Mouse (Mus musculus): ENCODE data around the gene Mark4. TPM values are rescaled to one million over a fixed set of nuclear protein-coding genes. Genes with fewer than 3 reads are reported as not detected.

Gene Mark4
- polyA plus RNA-seq, 1 experiment from 2014 or later = 13.3 TPM

GRCm38 (mm10) chr7:19464367-19465307 is 6.0 kb upstream of the Mark4 start:
- Histone ChIP-seq H3K4me2 (replicated peaks; ENCODE audit: low read depth, low read length) (no peak overlapping the region), H3K4me1 (replicated peaks; ENCODE audit: control insufficient read depth, insufficient read depth, low read length) (no peaks in the 10 kb centered on the region), H3K27ac (ENCODE audit: low read depth, low read length) (no peak overlapping the region), H3K9me3 (ENCODE audit: control insufficient read depth, low read length) (no peaks in the 10 kb centered on the region), H3K9ac (ENCODE audit: low read depth, low read length) (no peak overlapping the region), H3K4me3 (ENCODE audit: low read depth, low read length) (0 out of 2 replicates have a peak overlapping the region, but pooled peaks have one; percentile 4), H3K36me3 (ENCODE audit: control insufficient read depth, insufficient read depth, low read length) (no peaks in the 10 kb centered on the region), H3K27me3 (ENCODE audit: control insufficient read depth, insufficient read depth, low read length) (peaks cover 18% of the 10 kb centered on the region)
- 11% methylated on average over 21 of the region's 22 CpGs for WGBS
- no peak for DNase-seq (ENCODE audit: low spot score)
- ATAC-seq (ENCODE audit: low FRiP score) = no peak

- no peaks in the 10 kb centered on the region for H3K4me1 ChIP-seq (replicated peaks; ENCODE audit: control insufficient read depth, insufficient read depth, low read length)
- no peak within 1 kb of the TSS for H3K4me2 ChIP-seq (replicated peaks; ENCODE audit: low read depth, low read length)
- no peaks in the 10 kb centered on the region for H3K9me3 ChIP-seq (ENCODE audit: control insufficient read depth, low read length)
- no peak within 1 kb of the TSS for H3K4me3 ChIP-seq (ENCODE audit: low read depth, low read length)
- peaks cover 9% of the 10 kb centered on the region; the same call in 1 of the 2 replicates for H3K27me3 ChIP-seq (ENCODE audit: control insufficient read depth, insufficient read depth, low read length)
- no peak for ATAC-seq (ENCODE audit: low FRiP score)
- H3K27ac ChIP-seq (ENCODE audit: low read depth, low read length) = no peak within 1 kb of the TSS
- WGBS = 18% methylated on average over 6 of the region's 6 CpGs
- H3K9ac ChIP-seq (ENCODE audit: low read depth, low read length) = no peak within 1 kb of the TSS
- no peak for DNase-seq (ENCODE audit: low spot score)
- no peaks in the 10 kb centered on the region for H3K36me3 ChIP-seq (ENCODE audit: control insufficient read depth, insufficient read depth, low read length)
These were observed 4.3 kb upstream of the Mark4 start, which contains the start of gene Exoc3l2 for GRCm38 (mm10) chr7:19462884-19463381. TSS of gene Exoc3l2 (plus strand) at chr7:19463331.

GRCm38 (mm10) chr7:19462443-19462842 is 3.8 kb upstream of the Mark4 start:
- peaks cover 9% of the 10 kb centered on the region; the same call in 1 of the 2 replicates for H3K27me3 ChIP-seq (ENCODE audit: control insufficient read depth, insufficient read depth, low read length)
- 65% methylated on average over 4 of the region's 4 CpGs for WGBS
- no peak for ATAC-seq (ENCODE audit: low FRiP score)

DNA sequence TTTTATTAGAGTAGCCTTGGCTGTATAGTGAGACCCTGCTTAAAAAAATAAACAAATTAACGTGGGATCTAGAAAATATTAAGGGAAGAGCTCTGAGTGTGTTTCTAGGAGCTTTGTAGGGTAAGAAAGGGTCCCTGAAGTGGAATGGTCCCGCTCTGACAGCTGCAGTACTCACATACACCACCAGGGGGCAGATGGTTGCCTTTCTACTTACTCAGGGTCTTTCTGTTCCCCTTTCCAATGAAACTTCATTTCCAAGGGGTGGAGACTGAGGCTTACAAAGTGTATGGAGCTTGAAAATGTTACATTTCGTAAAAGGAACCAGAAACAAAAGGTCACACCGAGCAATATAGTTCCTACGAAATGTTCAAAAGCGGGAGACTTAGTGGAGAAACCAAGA is 2.9 kb upstream of the Mark4 start:
- H3K4me1 ChIP-seq (replicated peaks; ENCODE audit: control insufficient read depth, insufficient read depth, low read length) = peaks cover 8% of the 10 kb centered on the region; the same call in 1 of the 2 replicates

More at GRCm38 (mm10) chr7:19462443-19462842, 3.8 kb upstream of the Mark4 start:
- Histone ChIP-seq H3K9me3 (ENCODE audit: control insufficient read depth, low read length) (no peaks in the 10 kb centered on the region), H3K4me2 (replicated peaks; ENCODE audit: low read depth, low read length) (no peak overlapping the region), H3K36me3 (ENCODE audit: control insufficient read depth, insufficient read depth, low read length) (no peaks in the 10 kb centered on the region), H3K4me3 (ENCODE audit: low read depth, low read length) (no peak overlapping the region), H3K4me1 (replicated peaks; ENCODE audit: control insufficient read depth, insufficient read depth, low read length) (no peaks in the 10 kb centered on the region), H3K27ac (ENCODE audit: low read depth, low read length) (no peak overlapping the region), H3K9ac (ENCODE audit: low read depth, low read length) (no peak overlapping the region)
- no peak for DNase-seq (ENCODE audit: low spot score)

GRCm38 (mm10) chr7:19460500-19460899 is 1.9 kb upstream of the Mark4 start:
- 67% methylated on average over 1 of the region's 1 CpGs for WGBS

More for the DNA sequence above, 2.9 kb upstream of the Mark4 start:
- no peaks in the 10 kb centered on the region for H3K9me3 ChIP-seq (ENCODE audit: control insufficient read depth, low read length)
- H3K4me2 ChIP-seq (replicated peaks; ENCODE audit: low read depth, low read length) = no peak overlapping the region
- no peak overlapping the region for H3K4me3 ChIP-seq (ENCODE audit: low read depth, low read length)
- no peak overlapping the region for H3K27ac ChIP-seq (ENCODE audit: low read depth, low read length)
- no peaks in the 10 kb centered on the region for H3K36me3 ChIP-seq (ENCODE audit: control insufficient read depth, insufficient read depth, low read length)
- ATAC-seq (ENCODE audit: low FRiP score) (no peak), DNase-seq (ENCODE audit: low spot score) (peak; percentile 93)
- no peak overlapping the region for H3K9ac ChIP-seq (ENCODE audit: low read depth, low read length)
- 12% methylated on average over 6 of the region's 6 CpGs for WGBS
- peaks cover 9% of the 10 kb centered on the region; the same call in 1 of the 2 replicates for H3K27me3 ChIP-seq (ENCODE audit: control insufficient read depth, insufficient read depth, low read length)

DNA sequence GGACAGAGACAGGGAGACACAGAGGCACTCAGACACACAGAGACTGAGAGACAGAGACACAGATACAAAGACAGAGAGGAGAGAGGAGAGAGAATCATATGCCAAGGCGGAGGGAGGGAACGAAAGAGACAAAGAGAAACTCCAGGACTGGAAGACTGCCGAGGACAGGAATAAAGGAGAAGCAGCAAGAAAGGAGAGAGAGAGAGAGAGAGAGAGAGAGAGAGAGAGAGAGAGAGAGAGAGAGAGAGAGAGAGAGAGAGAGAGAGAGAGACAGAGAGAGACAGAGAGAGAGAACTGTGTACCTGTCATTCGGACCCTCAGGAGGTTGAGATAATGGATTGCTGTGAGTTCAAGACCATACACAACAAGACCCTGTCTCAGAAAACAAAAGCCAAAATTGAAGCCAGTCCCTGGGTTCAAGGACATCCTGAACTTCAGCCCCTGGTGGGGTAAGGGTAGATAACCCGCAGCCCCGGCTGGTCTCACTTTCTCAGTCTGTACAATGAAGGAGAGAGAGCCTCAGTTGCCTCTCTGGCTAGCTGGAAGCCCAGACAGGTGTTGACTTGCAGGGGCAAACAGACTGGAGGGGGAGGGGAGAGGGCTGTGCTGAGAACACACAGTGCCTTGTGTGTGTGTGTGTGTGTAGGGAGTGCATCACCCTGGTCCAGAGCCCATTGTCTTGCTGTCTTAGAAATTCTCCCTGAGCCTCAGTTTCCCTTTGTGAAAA is 686 bp upstream of the Mark4 start:
- Histone ChIP-seq H3K9me3 (ENCODE audit: control insufficient read depth, low read length) (no peaks in the 10 kb centered on the region), H3K9ac (ENCODE audit: low read depth, low read length) (peak overlapping the region; percentile 90), H3K4me2 (replicated peaks; ENCODE audit: low read depth, low read length) (peak overlapping the region; percentile 97), H3K27ac (ENCODE audit: low read depth, low read length) (peak overlapping the region; percentile 79), H3K4me3 (ENCODE audit: low read depth, low read length) (peak overlapping the region; percentile 99), H3K27me3 (ENCODE audit: control insufficient read depth, insufficient read depth, low read length) (peaks cover 1% of the 10 kb centered on the region; the same call in 1 of the 2 replicates), H3K36me3 (ENCODE audit: control insufficient read depth, insufficient read depth, low read length) (no peaks in the 10 kb centered on the region; the same call in 1 of the 2 replicates), H3K4me1 (replicated peaks; ENCODE audit: control insufficient read depth, insufficient read depth, low read length) (peaks cover 8% of the 10 kb centered on the region; the same call in 1 of the 2 replicates)
- WGBS = 22% methylated on average over 6 of the region's 6 CpGs
- ATAC-seq (ENCODE audit: low FRiP score) = no peak
- DNase-seq (ENCODE audit: low spot score) = no peak

More at GRCm38 (mm10) chr7:19460500-19460899, 1.9 kb upstream of the Mark4 start:
- Histone ChIP-seq H3K9ac (ENCODE audit: low read depth, low read length) (no peak overlapping the region), H3K36me3 (ENCODE audit: control insufficient read depth, insufficient read depth, low read length) (no peaks in the 10 kb centered on the region; the same call in 1 of the 2 replicates), H3K4me1 (replicated peaks; ENCODE audit: control insufficient read depth, insufficient read depth, low read length) (peaks cover 8% of the 10 kb centered on the region; the same call in 1 of the 2 replicates), H3K27ac (ENCODE audit: low read depth, low read length) (no peak overlapping the region), H3K4me2 (replicated peaks; ENCODE audit: low read depth, low read length) (no peak overlapping the region), H3K9me3 (ENCODE audit: control insufficient read depth, low read length) (no peaks in the 10 kb centered on the region), H3K27me3 (ENCODE audit: control insufficient read depth, insufficient read depth, low read length) (peaks cover 9% of the 10 kb centered on the region; the same call in 1 of the 2 replicates), H3K4me3 (ENCODE audit: low read depth, low read length) (no peak overlapping the region)
- no peak for ATAC-seq (ENCODE audit: low FRiP score)
- DNase-seq (ENCODE audit: low spot score) = no peak

DNA sequence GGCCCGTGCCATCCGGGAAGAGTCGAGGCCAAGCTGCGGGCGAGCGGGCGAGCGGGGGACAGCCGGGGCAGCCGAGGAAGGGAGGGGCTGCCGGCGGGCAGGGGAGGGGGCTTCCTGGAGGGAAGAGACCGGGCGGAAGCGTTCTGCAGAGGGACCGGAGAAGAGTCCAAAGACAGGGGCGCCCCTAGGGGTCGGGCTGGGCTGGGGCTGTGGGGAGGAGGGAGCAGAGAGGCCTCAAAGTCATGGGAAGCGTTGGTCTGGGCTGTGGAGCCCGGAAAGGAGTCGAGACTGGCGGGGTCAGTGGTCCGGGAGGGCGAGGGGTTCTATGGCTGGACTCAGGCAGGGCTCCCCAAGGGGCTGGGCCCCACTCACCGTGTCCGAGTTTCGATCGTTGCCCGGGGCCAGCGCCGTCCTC is 542 bp downstream of the Mark4 start:
- peak; percentile 84 for DNase-seq (ENCODE audit: low spot score)
- no peaks in the 10 kb centered on the region for H3K27me3 ChIP-seq (ENCODE audit: control insufficient read depth, insufficient read depth, low read length)
- WGBS = 0% methylated on average over 14 of the region's 31 CpGs

DNA sequence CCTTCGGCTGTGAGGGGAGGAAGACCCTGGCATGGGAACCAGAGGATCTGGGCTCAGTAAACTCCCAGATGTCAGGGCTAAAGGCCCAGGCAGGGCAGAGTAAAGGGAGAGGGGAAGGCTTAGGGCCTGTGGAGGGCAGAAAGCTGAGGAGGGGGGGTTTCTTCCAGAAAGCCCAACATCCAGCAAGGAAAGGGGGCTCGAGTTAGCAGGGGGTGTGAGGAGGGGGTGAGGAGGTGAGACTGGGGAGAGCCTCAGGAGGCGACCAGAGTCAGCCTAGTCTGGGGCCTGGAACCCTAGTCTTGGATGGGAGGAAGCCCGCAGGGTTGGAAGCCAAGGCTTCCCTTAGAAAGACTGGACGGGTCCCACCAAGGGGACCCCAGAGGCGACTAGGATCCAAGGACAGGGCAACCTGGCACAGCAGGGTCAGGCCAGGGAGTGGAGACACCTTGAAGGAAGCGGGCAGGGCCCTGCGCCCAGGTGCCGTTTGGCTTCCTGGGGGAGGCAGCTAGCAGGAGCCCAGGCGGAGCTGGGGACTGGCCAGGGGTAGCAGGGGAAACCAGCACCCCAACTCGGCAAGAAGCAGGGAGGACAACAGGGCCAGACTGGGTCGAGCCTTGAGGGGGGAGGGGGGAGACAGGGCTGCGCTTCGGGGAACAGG is 1.1 kb downstream of the Mark4 start:
- WGBS = 9% methylated on average over 14 of the region's 14 CpGs
- DNase-seq (ENCODE audit: low spot score) = peak; percentile 33
- peak; percentile 33 for ATAC-seq (ENCODE audit: low FRiP score)

More for the DNA sequence above, 542 bp downstream of the Mark4 start:
- ATAC-seq (ENCODE audit: low FRiP score) = peak; percentile 80
- no peaks in the 10 kb centered on the region; the same call in 1 of the 2 replicates for H3K36me3 ChIP-seq (ENCODE audit: control insufficient read depth, insufficient read depth, low read length)
- H3K9me3 ChIP-seq (ENCODE audit: control insufficient read depth, low read length) = no peaks in the 10 kb centered on the region
- H3K4me1 ChIP-seq (replicated peaks; ENCODE audit: control insufficient read depth, insufficient read depth, low read length) = peaks cover 8% of the 10 kb centered on the region; the same call in 1 of the 2 replicates
- H3K27ac ChIP-seq (ENCODE audit: low read depth, low read length) = peak overlapping the region; percentile 79
- H3K9ac ChIP-seq (ENCODE audit: low read depth, low read length) = peak overlapping the region; percentile 90
- peak overlapping the region; percentile 97 for H3K4me2 ChIP-seq (replicated peaks; ENCODE audit: low read depth, low read length)
- H3K4me3 ChIP-seq (ENCODE audit: low read depth, low read length) = peak overlapping the region; percentile 99

More for the DNA sequence above, 1.1 kb downstream of the Mark4 start:
- no peaks in the 10 kb centered on the region; the same call in 1 of the 2 replicates for H3K36me3 ChIP-seq (ENCODE audit: control insufficient read depth, insufficient read depth, low read length)
- H3K9ac ChIP-seq (ENCODE audit: low read depth, low read length) = peak overlapping the region; percentile 90
- no peaks in the 10 kb centered on the region for H3K27me3 ChIP-seq (ENCODE audit: control insufficient read depth, insufficient read depth, low read length)
- peak overlapping the region; percentile 97 for H3K4me2 ChIP-seq (replicated peaks; ENCODE audit: low read depth, low read length)
- H3K27ac ChIP-seq (ENCODE audit: low read depth, low read length) = peak overlapping the region; percentile 79
- no peaks in the 10 kb centered on the region for H3K9me3 ChIP-seq (ENCODE audit: control insufficient read depth, low read length)
- H3K4me1 ChIP-seq (replicated peaks; ENCODE audit: control insufficient read depth, insufficient read depth, low read length) = peaks cover 8% of the 10 kb centered on the region; the same call in 1 of the 2 replicates
- H3K4me3 ChIP-seq (ENCODE audit: low read depth, low read length) = peak overlapping the region; percentile 99

Measured in hindbrain, embryonic 11.5 days (tissue).